Mouse (Mus musculus): ENCODE results near the gene Tbx5. TPM values are rescaled to one million over a fixed set of nuclear protein-coding genes. Genes with fewer than 3 reads are reported as not detected.
A peak's percentile ranks its signal among the peaks of the same experiment; 100 is the strongest.

The Tbx5 gene
- polyA plus RNA-seq, 1 experiment from 2014 or later = 51.5 TPM

- Histone ChIP-seq H3K4me1 (peaks cover 12% of the 10 kb centered on the region), H3K27ac (no peak overlapping the region), H3K4me2 (replicated peaks) (no peak overlapping the region), H3K36me3 (peaks cover 72% of the 10 kb centered on the region), H3K9me3 (no peaks in the 10 kb centered on the region), H3K27me3 (0 out of 2 replicates have a peak, but pooled peaks cover 8% of the 10 kb centered on the region), H3K4me3 (no peak overlapping the region), H3K9ac (no peak overlapping the region)
- WGBS = 56% methylated on average over 5 of the region's 5 CpGs
- no peak for ATAC-seq (ENCODE audit: low FRiP score, low read depth)
These were observed 28.8 kb downstream of the Tbx5 start for GRCm38 (mm10) chr5:119861301-119861700.

GRCm38 (mm10) chr5:119862431-119862830, 30.0 kb downstream of the Tbx5 start:
- WGBS = 89% methylated on average over 5 of the region's 5 CpGs
- H3K9me3 ChIP-seq = no peaks in the 10 kb centered on the region
- H3K4me3 ChIP-seq = no peak overlapping the region
- H3K36me3 ChIP-seq = peaks cover 62% of the 10 kb centered on the region
- H3K4me2 ChIP-seq (replicated peaks) = no peak overlapping the region
- peaks cover 23% of the 10 kb centered on the region for H3K4me1 ChIP-seq
- H3K27ac ChIP-seq = no peak overlapping the region
- no peak overlapping the region for H3K9ac ChIP-seq
- ATAC-seq (ENCODE audit: low FRiP score, low read depth) = no peak
- peaks cover 12% of the 10 kb centered on the region for H3K27me3 ChIP-seq

GRCm38 (mm10) chr5:119866277-119867235, 34.1 kb downstream of the Tbx5 start:
- peak; percentile 57; the same call in 1 of the 2 replicates for ATAC-seq (ENCODE audit: low FRiP score, low read depth)
- H3K4me2 ChIP-seq (replicated peaks) = peak overlapping the region; percentile 53
- peaks cover 5% of the 10 kb centered on the region for H3K27me3 ChIP-seq
- peak overlapping the region; percentile 76 for H3K27ac ChIP-seq
- peak overlapping the region; percentile 24 for H3K4me3 ChIP-seq
- no peaks in the 10 kb centered on the region for H3K9me3 ChIP-seq
- peaks cover 36% of the 10 kb centered on the region for H3K4me1 ChIP-seq
- no peak overlapping the region for H3K9ac ChIP-seq
- WGBS = 14% methylated on average over 31 of the region's 31 CpGs
- H3K36me3 ChIP-seq = peaks cover 52% of the 10 kb centered on the region

GRCm38 (mm10) chr5:119867986-119868385, 35.5 kb downstream of the Tbx5 start:
- Histone ChIP-seq H3K9ac (no peak overlapping the region), H3K9me3 (no peaks in the 10 kb centered on the region), H3K4me3 (no peak overlapping the region), H3K4me2 (replicated peaks) (peak overlapping the region; percentile 14; the same call in 1 of the 2 replicates), H3K27ac (peak overlapping the region; percentile 76; the same call in 1 of the 2 replicates), H3K4me1 (peaks cover 36% of the 10 kb centered on the region), H3K27me3 (peaks cover 5% of the 10 kb centered on the region), H3K36me3 (peaks cover 54% of the 10 kb centered on the region)
- no peak for ATAC-seq (ENCODE audit: low FRiP score, low read depth)
- WGBS = 44% methylated on average over 6 of the region's 6 CpGs

- 28% methylated on average over 2 of the region's 2 CpGs for WGBS
- peaks cover 60% of the 10 kb centered on the region for H3K36me3 ChIP-seq
- no peak overlapping the region for H3K4me3 ChIP-seq
- H3K4me1 ChIP-seq = peaks cover 15% of the 10 kb centered on the region; the same call in 1 of the 2 replicates
- no peak overlapping the region for H3K4me2 ChIP-seq (replicated peaks)
- no peaks in the 10 kb centered on the region for H3K27me3 ChIP-seq
- no peaks in the 10 kb centered on the region for H3K9me3 ChIP-seq
- H3K27ac ChIP-seq = no peak overlapping the region
- no peak overlapping the region for H3K9ac ChIP-seq
- no peak for ATAC-seq (ENCODE audit: low FRiP score, low read depth)
These were observed 43.0 kb downstream of the Tbx5 start for GRCm38 (mm10) chr5:119875421-119875820.

GRCm38 (mm10) chr5:119877185-119877584, 44.7 kb downstream of the Tbx5 start:
- Histone ChIP-seq H3K4me1 (peaks cover 15% of the 10 kb centered on the region; the same call in 1 of the 2 replicates), H3K9me3 (no peaks in the 10 kb centered on the region), H3K27ac (no peak overlapping the region), H3K4me3 (no peak overlapping the region), H3K4me2 (replicated peaks) (no peak overlapping the region), H3K27me3 (no peaks in the 10 kb centered on the region), H3K9ac (no peak overlapping the region), H3K36me3 (peaks cover 64% of the 10 kb centered on the region)
- 73% methylated on average over 6 of the region's 6 CpGs for WGBS
- no peak for ATAC-seq (ENCODE audit: low FRiP score, low read depth)

GRCm38 (mm10) chr5:119885595-119885994, 53.1 kb downstream of the Tbx5 start:
- Histone ChIP-seq H3K4me3 (no peak overlapping the region), H3K27ac (no peak overlapping the region), H3K27me3 (no peaks in the 10 kb centered on the region), H3K36me3 (peaks cover 29% of the 10 kb centered on the region), H3K9me3 (no peaks in the 10 kb centered on the region), H3K4me2 (replicated peaks) (no peak overlapping the region), H3K9ac (no peak overlapping the region), H3K4me1 (0 out of 2 replicates have a peak, but pooled peaks cover 3% of the 10 kb centered on the region)
- 84% methylated on average over 6 of the region's 8 CpGs for WGBS
- ATAC-seq (ENCODE audit: low FRiP score, low read depth) = no peak

GRCm38 (mm10) chr5:119887381-119887780, 54.9 kb downstream of the Tbx5 start:
- Histone ChIP-seq H3K4me2 (replicated peaks) (no peak overlapping the region), H3K27me3 (no peaks in the 10 kb centered on the region), H3K27ac (no peak overlapping the region), H3K9me3 (no peaks in the 10 kb centered on the region), H3K4me1 (peaks cover 16% of the 10 kb centered on the region), H3K36me3 (peaks cover 19% of the 10 kb centered on the region), H3K9ac (no peak overlapping the region), H3K4me3 (no peak overlapping the region)
- ATAC-seq (ENCODE audit: low FRiP score, low read depth) = no peak
- 79% methylated on average over 8 of the region's 8 CpGs for WGBS

- ATAC-seq (ENCODE audit: low FRiP score, low read depth) = no peak
- WGBS = 16% methylated on average over 5 of the region's 5 CpGs
- Histone ChIP-seq H3K36me3 (no peaks in the 10 kb centered on the region), H3K27ac (no peak overlapping the region), H3K9me3 (no peaks in the 10 kb centered on the region), H3K4me2 (replicated peaks) (peak overlapping the region; percentile 27; the same call in 1 of the 2 replicates), H3K9ac (no peak overlapping the region), H3K4me3 (no peak overlapping the region), H3K27me3 (peaks cover 1% of the 10 kb centered on the region; the same call in 1 of the 2 replicates), H3K4me1 (peaks cover 18% of the 10 kb centered on the region)
These were observed 59.5 kb downstream of the Tbx5 start for GRCm38 (mm10) chr5:119891960-119892359.

GRCm38 (mm10) chr5:119893060-119893459, 60.6 kb downstream of the Tbx5 start:
- Histone ChIP-seq H3K4me2 (replicated peaks) (no peak overlapping the region), H3K9ac (no peak overlapping the region), H3K27me3 (peaks cover 3% of the 10 kb centered on the region; the same call in 1 of the 2 replicates), H3K9me3 (no peaks in the 10 kb centered on the region), H3K27ac (no peak overlapping the region), H3K4me1 (peaks cover 18% of the 10 kb centered on the region), H3K36me3 (no peaks in the 10 kb centered on the region), H3K4me3 (no peak overlapping the region)
- ATAC-seq (ENCODE audit: low FRiP score, low read depth) = no peak
- WGBS = 79% methylated on average over 3 of the region's 3 CpGs

GRCm38 (mm10) chr5:119896605-119897004, 64.1 kb downstream of the Tbx5 start:
- Histone ChIP-seq H3K36me3 (no peaks in the 10 kb centered on the region), H3K27me3 (peaks cover 3% of the 10 kb centered on the region; the same call in 1 of the 2 replicates), H3K4me3 (no peak overlapping the region), H3K27ac (no peak overlapping the region), H3K4me2 (replicated peaks) (no peak overlapping the region), H3K4me1 (peaks cover 13% of the 10 kb centered on the region), H3K9ac (no peak overlapping the region), H3K9me3 (no peaks in the 10 kb centered on the region)
- ATAC-seq (ENCODE audit: low FRiP score, low read depth) = no peak
- WGBS = 74% methylated on average over 3 of the region's 3 CpGs

GRCm38 (mm10) chr5:119916551-119917171, 84.2 kb downstream of the Tbx5 start:
- peaks cover 7% of the 10 kb centered on the region; the same call in 1 of the 2 replicates for H3K4me1 ChIP-seq
- 51% methylated on average over 12 of the region's 12 CpGs for WGBS
- H3K9me3 ChIP-seq = no peaks in the 10 kb centered on the region
- peak; percentile 69; the same call in 1 of the 2 replicates for ATAC-seq (ENCODE audit: low FRiP score, low read depth)
- no peak overlapping the region for H3K9ac ChIP-seq
- H3K4me2 ChIP-seq (replicated peaks) = peak overlapping the region; percentile 17; the same call in 1 of the 2 replicates
- H3K27me3 ChIP-seq = no peaks in the 10 kb centered on the region
- H3K27ac ChIP-seq = peak overlapping the region; percentile 40; the same call in 1 of the 2 replicates
- H3K36me3 ChIP-seq = no peaks in the 10 kb centered on the region
- no peak overlapping the region for H3K4me3 ChIP-seq
